Mouse (Mus musculus): Measurements from ENCODE around the gene Ubap2l.
A peak's percentile ranks its signal among the peaks of the same experiment; 100 is the strongest.

Gene Ubap2l

GRCm38 (mm10) chr3:89965557-89965956, 86.9 kb downstream of the Ubap2l start:
- no peak for DNase-seq

DNA sequence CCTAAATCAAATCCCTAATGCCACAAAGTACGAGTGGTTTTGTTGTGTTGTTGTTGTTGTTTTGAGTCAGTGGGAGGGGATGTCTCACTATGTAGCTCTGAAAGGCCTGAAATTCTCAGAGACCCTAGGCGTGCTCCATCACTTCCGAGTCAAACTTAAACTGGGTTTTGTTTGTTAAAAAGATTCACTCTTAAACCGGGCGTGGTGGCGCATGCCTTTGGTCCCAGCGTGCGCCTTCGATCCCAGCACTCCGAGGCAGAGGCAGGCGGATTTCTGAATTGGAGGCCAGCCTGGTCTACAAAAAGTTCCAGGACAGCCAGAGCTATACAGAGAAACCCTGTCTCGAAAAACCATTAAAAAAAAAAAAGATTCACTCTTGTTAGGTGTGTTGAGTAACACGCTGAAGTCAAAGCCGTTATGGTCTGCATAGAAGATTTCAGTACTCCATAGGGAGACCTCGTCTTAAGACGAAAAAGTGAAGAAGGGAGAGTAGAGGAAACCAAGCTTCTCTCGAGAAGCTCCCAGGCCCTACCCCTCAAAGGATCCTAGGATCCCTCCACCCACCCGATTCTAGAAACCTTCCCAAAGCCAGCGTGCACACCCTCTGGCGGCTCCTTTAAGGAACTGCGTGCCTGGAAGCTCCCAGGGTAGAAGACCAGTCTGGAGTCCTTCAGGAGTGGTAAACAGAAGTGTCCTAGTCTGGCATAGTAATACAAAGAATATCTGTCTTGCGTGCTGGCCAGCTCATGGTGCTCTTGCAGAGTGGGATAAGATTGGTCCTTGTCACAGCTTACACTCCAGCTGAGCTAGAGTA, 88.3 kb downstream of the Ubap2l start:
- peak; percentile 68 for DNase-seq

DNA sequence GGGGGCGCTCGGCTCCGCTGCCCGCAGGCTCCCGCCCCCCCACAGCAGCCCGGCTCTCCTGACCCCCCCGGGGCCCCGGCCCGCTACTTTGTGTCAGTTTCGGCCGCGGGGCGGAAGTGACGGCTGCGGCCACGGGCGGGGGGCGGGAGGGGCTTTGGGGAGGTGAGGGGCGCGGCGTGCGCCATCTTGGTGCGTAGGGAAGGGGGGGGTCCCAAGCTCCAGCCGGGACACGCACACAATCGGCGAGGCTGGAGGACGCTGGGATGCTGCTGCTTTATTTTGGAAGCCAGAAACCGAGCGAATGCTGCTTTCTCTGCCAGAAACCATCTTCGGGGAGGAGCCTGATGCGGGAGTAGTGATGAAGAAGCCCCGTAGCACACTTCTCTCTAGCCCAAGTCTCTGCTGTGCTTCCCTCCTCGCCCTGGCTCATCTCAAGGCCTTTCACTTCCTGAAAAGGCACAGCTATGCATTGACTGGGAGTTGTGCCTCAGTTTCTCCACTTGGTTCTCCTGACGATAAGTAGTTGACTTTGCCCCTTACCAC, 89.1 kb downstream of the Ubap2l start, which contains the start of gene Atp8b2:
TSS of gene Atp8b2 (minus strand) at position 288 of the 543 bp plus-strand sequence.
- peak; percentile 64 for DNase-seq

GRCm38 (mm10) chr3:89962751-89963220, 89.6 kb downstream of the Ubap2l start:
- peak; percentile 52 for DNase-seq

DNA sequence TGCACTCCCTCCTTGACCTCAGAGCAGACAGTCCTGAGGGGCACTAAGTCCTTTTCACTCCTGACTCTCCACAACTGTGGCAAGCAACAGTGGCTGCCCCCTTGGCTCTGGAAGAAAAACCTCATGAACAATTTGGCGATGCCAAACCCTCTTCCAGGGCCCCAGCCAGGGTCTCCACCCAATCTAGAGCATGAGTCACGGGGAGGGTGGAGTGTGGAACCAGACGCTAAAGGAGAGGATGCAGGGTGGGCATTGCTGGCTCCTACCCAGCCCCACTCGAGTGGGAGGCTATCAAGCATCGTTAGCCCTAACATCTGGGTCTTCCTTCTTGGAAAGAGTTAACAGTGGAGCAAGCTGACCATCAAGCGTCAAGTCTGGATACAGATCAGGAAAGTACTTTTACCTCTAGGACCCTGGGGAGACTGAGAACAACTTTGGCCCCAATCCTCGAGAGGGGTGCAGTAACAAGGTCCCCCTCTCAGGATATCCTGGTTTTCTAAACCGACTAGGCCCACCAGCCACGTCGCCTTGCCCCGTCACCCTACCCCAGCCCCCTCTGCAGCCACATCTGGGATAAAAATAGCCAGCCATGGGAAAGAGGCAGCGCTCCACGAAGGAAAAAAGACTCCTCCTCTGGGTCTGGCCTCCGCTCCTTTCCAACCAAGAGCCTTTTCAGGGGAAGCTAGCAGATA, 90.2 kb downstream of the Ubap2l start:
- peak; percentile 40 for DNase-seq

DNA sequence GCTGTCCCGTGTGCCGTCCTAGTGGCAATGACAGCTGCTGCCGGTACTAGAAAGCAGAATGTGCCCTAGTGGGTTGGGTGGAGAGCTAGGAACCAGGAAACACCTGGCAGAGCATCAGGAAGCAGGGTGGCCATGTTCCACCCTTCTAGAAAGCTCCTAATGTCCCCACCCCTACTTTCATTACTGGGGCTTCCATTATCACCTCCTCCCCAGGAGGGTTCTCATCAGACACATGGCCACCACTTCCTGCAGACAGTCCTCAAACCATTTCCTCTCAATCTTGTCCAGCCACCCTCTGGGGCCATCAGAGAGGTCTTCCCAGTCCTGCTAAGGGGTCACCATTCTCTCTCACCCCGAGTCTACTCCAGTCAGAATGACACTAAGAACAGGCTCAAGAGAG, 91.0 kb downstream of the Ubap2l start:
- no peak for DNase-seq

GRCm38 (mm10) chr3:89960469-89960868, 92.0 kb downstream of the Ubap2l start:
- peak; percentile 96 for DNase-seq

GRCm38 (mm10) chr3:89959435-89959834, 93.0 kb downstream of the Ubap2l start:
- peak; percentile 57 for DNase-seq

DNA sequence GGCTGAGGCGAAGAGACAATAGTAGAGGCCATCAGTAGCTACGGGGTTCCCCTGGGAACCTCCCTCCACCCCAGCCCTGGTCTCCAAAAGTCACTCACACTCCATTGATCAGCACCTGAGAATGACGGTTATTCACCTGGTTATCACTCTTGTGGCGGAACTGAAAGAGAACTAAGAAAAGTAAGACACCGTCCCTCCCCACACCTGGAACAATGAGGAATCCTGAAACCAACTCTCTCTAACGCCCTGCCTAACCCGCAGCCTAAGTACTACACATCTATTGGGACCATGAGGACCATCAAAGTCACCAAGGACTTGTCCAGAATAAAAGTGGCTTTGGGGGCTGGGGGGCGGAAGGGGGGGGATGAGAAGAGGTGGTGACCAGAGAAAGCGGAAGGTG, 94.5 kb downstream of the Ubap2l start:
- DNase-seq, result no peak

GRCm38 (mm10) chr3:89956177-89956971, 96.1 kb downstream of the Ubap2l start:
- no peak for DNase-seq

DNA sequence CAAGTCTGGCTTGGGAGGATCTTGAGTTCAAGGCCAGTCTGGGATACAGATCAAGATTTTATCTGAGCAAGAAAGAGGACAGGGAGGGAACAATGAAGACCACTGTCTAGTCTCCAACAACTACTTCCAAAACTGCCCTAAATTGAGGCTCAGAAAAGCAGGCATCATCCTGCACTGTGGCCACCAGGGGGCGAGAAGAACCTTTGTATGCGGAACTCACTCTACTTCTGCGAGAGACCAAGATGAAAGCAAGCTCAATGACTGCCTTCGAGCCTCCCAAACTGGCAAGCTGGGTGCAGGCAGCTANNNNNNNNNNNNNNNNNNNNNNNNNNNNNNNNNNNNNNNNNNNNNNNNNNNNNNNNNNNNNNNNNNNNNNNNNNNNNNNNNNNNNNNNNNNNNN, 99.0 kb downstream of the Ubap2l start:
- DNase-seq, result peak; percentile 63
